Mouse (Mus musculus): ENCODE measurements around the gene S100a4.

DNA sequence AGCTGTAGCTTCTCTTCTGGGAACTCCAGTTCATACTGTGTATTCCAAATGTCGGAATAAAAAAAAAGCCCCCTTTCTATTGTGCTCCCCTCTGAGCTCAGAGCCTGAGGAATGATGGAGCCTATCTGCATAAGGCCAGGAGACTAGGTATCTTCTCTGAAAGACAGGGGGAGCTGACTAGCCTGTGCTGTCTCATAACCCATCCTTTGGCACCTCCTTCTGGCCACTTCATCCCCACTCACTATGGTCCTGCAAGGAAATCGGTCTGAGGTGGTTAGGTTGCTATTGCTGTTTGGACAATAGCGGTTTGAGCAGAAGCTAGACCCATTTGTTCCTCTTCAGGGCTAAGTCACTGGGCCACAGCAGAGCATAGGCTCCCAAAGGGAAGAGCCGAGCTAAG lies 24.2 kb downstream of the S100a4 start:
- TF ChIP-seq POLR2A (IDR thresholded peaks at IDR 0.05; ENCODE audit: low read depth, low read length) (no peak), CTCF (IDR thresholded peaks at IDR 0.05; ENCODE audit: extremely low read depth, insufficient read length, insufficient replicate concordance, low read depth, low read length) (peak; percentile 74; the same call in 1 of the 2 replicates)

Data from small intestine, adult 2 months (tissue).